Mouse (Mus musculus): ENCODE measurements at regions not wholly inside any gene's neighbourhood (a gene's known extent, or its start where the extent isn't known, plus 50 kb on each side); places are given as distances from the start of the nearest gene placed in this dataset.

- TF ChIP-seq CTCF (IDR thresholded peaks at IDR 0.05; ENCODE audit: low read depth, low read length): no peak
- TF ChIP-seq POLR2AphosphoS5 (IDR thresholded peaks at IDR 0.05; ENCODE audit: insufficient replicate concordance, low read depth, low read length): no peak
- no peak for TF ChIP-seq GATA1 (IDR thresholded peaks at IDR 0.05; ENCODE audit: borderline replicate concordance, low read length)
- no peak for TF ChIP-seq TAL1 (conservative IDR thresholded peaks at IDR 0.05; ENCODE audit: low read depth, low read length)
- no peak for TF ChIP-seq GATA2 (IDR thresholded peaks at IDR 0.05; ENCODE audit: borderline replicate concordance, low read depth, low read length)
These were observed 105.4 kb upstream of the N6amt1 start for GRCm38 (mm10) chr16:87248501-87249030.

All from G1E (cell line).